Mouse (Mus musculus): ENCODE results near the gene Sco1.

DNA sequence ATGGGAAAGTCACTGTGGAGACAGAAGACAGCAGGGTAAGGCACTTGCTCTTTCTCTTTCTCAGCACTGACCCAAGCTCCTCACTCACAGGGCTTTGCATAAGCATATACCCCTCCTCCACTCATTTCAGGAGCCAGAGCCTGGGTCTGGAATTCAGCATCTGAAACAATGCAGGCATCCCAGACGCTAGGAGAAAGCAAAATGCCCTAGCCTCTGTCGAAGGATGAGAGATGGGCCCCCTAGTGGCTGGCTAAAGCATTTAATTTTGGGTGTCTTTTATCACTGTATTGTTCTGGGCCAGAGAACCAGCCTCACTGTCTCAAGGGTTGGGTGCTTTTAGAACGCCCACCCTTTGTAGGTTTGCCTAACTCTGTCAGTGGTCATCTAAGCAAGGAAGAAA is 27.7 kb downstream of the Sco1 start:
- TF ChIP-seq CTCF (IDR thresholded peaks at IDR 0.05; ENCODE audit: low read depth): peak; percentile 78
- TF ChIP-seq EP300 (IDR thresholded peaks at IDR 0.05; ENCODE audit: low read depth): no peak
